Mouse (Mus musculus) neural tube, embryonic 10.5 days (tissue): Measurements from ENCODE around the gene Slc9b1.
A peak's percentile ranks its signal among the peaks of the same experiment; 100 is the strongest.

Experiments used
- DNase-seq: peaks from one replicate; pipeline ENCODE4 v3.0.0-alpha.2; 2017; ENCODE audit warnings: low spot score; ENCODE audit errors: extremely low spot score

Gene Slc9b1

DNA sequence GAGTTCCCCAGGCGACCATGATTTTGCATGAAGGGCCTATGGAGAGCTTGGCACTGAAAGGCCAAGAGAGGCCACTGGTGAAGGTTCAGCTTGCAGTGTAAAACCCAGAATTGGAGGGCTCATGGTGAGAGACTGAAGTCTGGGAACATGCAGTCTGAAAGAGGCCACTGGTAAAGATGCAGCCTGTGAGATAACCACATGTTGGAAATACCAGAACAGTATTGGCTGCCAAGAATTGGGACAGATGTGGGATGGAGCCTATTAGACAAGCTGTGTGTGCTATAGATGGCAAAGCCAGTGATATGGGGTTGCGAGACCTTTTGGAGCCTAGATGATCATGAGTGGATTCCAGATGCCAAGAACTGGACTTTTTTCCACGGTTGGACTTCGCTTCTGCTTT, 32.0 kb downstream of the Slc9b1 start:
- no peak for DNase-seq

GRCm38 (mm10) chr3:135393186-135393585, 45.4 kb downstream of the Slc9b1 start:
- no peak for DNase-seq

DNA sequence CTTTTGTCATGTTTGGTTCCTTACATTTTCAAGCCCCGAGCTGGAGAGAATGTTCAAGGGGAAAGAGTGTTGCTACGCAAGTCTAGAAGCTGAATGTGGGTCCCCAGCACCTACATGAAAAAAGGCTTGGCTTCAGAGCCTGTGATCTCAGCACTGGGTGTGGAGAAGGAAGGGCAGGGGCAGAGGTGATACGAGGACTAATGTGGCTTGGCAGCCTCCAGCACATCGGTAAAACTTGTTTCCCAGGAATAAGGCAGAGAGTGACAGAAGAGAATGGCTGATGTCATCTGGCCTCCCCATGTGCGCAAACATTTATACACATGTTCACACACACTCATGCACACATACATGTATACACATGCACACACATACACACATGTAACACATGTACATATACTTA, 47.3 kb downstream of the Slc9b1 start:
- DNase-seq = no peak

- no peak for DNase-seq
These were observed 48.3 kb downstream of the Slc9b1 start for GRCm38 (mm10) chr3:135396081-135396480.

DNA sequence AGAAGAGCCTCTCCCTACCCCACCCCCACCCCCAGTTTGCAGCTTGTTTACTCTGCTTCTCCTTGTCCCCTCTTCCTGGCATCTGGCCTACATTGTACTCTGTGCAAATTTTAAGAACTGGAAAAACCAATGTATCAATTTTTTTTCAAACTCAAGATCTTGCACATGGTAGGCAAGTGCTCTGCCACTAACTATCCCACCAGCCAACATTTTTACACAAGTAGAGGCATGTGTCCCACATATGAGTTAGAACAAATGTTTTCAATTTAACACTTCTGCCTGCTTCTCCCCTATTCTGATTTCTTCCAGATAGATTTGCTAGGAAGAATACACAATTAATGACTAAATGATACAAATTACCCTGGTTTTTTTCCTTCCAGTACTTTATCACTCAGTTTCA, 49.3 kb downstream of the Slc9b1 start:
- DNase-seq = no peak

- peak; percentile 87 for DNase-seq
These were observed 54.4 kb downstream of the Slc9b1 start for GRCm38 (mm10) chr3:135402201-135402658.

DNA sequence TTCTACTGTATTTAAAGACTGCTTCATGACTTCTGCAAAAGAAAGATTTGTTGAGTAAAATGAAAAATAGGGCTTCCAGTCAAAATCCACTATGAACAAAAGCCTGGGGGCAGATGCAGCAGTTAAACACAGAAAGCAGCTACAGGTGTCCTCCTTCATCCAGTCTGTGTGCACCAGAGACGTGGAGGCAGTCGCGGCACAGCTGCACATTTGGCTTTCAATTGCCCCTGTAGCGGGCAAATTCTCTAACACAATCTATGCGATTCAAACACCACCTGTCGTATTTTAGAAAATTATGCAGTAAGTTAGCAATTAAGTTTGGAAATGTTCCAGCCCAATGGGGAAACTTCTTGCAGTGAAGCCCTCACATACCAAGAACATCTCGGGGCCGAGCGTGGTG, 55.4 kb downstream of the Slc9b1 start:
- no peak for DNase-seq

DNA sequence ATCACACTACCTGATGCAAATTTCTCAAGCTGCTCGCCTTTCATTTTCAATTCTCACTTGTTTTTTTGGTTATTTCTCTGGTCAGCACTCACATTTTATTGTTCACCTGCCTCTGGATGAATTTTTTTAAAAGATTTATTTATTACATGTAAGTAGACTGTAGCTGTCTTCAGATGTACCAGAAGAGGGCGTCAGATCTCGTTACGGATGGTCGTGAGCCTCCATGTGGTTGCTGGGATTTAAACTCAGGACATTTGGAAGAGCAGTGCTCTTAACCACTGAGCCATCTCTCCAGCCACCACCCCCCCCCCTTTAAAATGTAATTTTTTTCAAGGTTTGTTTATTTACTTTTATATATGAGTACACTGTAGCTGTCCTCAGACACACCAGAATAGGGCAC, 56.0 kb downstream of the Slc9b1 start:
- DNase-seq = no peak

- DNase-seq = no peak
These were observed 56.8 kb downstream of the Slc9b1 start for GRCm38 (mm10) chr3:135404599-135404998.

GRCm38 (mm10) chr3:135407351-135407750, 59.5 kb downstream of the Slc9b1 start:
- no peak for DNase-seq

GRCm38 (mm10) chr3:135409219-135409618, 61.4 kb downstream of the Slc9b1 start:
- DNase-seq = no peak

DNA sequence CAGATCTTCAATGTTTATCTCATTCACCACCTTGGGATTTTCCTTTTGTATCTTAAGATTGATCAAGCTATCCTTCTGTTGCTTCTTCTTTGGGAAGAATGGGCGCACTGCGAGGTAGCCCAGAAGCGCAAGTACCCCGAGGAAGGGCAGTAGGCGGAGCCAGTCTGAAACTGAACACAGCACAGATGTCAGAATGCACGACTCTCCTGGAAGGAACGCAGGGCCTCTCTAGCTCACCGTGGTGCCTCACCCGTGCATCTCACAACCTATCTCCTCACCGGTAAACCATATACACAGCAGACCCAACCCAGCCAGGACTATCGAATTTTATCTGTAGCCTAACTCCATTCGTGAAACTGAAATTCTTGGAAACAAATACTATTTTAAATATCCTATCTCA, 63.2 kb downstream of the Slc9b1 start:
- no peak for DNase-seq

DNA sequence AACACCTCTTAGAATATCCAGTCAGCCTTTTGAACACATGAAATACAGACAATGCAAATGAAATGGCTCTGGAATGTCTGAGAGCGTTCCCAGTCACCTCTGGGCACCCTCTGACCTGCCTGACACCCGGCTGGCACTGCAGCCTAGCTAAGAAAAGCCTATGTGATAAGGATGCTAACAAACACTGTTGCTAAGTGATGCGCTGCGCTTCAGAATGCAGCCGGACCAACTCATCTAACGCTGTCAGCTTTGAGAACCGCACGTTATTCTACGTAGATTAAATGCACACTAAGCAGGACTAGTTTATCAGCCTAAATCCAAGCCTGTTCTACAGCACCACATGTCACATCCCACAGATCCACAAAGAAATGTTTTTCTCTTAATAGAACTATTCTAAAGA, 64.0 kb downstream of the Slc9b1 start:
- DNase-seq = peak; percentile 23

GRCm38 (mm10) chr3:135417245-135417644, 69.4 kb downstream of the Slc9b1 start:
- DNase-seq = no peak

- no peak for DNase-seq
These were observed 70.0 kb downstream of the Slc9b1 start for GRCm38 (mm10) chr3:135417799-135418198.

DNA sequence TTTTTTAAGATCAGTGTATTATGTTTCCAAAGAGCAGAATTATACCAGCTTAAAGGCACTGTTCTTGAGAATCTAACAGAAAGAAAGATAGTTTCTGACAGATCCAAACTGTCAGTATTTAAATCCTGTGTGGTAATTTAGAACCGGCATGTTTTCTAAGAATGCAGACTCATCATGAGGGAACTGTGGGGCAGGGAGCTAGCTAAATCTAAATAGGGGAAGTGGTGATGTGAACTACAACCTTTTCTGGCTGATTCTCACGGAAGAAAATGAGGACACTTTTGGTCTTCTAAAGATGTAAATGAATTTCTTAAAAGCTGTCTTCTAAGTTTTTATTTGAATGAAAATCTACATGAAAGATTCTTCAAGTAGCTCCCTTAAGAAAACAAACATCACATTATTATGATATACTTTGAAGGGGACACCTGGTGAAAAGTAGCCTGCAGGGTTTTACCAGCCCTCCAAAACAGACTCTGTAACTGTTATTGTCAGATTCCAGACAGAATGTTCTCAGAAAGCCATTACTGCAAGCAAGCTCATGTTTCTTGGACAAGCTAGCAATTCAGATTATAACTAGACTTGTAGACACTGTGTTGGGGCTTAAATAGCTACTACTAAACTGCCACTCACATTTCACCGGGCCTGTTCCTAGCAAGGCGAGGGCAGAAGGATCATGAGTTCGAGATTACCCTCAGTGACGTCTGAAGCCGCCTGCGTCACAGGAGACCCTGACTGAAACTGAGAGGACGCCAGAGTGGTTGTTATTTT, 72.9 kb downstream of the Slc9b1 start:
- no peak for DNase-seq

GRCm38 (mm10) chr3:135421310-135421594, 73.4 kb downstream of the Slc9b1 start:
- no peak for DNase-seq

DNA sequence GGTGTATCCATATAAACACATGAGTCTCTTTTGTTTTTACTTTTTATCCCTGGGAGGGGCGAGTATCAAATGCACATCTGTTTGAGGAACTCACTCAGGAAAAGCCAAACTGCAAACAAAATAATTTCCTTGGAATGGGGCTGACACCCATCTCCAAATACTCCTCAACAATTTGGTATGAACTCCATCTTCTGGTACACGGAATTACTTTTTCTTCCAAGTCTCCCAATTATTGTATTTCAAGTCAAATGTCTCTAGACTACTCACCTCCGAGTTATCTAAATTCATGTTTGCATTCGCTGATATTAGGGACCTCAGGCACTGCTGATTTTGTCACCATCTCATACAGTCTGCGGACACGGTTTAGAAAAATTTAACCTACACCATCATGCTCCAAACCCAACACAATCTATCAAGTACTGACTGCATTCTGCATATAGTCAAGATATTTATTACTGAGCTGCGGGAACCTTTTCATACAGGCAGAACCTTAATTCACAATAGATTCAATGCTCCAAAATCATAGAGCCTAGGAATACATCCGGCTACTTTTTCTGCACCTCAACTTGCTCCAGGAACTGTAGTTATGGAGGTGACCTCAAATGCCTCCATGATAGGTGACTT, 74.5 kb downstream of the Slc9b1 start:
- DNase-seq = no peak

DNA sequence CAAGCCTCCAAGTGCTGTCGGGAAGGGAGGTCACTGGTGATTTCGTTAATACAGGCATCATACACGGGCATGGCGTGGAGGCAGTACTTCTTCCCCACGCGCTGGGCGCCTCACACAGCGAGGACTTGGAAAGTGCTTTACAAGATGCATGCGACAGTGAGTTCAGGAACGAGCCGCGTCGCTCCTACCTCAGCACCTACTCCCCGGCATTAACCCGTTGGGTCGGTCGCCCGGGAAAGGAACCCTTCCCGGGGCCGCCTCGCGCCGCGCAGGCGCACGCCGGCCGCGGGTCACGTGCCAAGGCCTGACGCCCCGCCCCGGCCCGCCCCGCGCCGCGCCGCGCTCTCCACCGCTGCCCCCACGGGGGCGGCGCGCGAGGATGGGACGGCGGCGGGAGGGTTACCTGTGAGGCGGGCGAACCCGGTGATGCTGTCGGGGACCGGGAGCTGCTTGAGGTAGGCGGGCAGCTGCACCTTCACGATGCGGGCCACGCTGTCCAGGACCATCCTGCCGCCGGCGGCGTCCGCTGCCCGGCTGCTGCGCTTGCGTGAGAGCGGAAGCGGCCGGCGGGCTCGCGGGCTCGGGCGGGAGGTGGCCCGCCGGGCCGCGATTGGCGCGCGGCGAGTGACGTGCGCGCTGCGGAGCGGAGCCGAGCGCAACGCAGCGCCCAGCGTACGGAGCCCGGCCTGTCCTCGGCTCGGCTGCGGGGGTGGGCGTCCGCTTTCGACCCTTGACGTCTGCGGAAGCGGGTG, 75.2 kb downstream of the Slc9b1 start:
- peak; percentile 85 for DNase-seq

DNA sequence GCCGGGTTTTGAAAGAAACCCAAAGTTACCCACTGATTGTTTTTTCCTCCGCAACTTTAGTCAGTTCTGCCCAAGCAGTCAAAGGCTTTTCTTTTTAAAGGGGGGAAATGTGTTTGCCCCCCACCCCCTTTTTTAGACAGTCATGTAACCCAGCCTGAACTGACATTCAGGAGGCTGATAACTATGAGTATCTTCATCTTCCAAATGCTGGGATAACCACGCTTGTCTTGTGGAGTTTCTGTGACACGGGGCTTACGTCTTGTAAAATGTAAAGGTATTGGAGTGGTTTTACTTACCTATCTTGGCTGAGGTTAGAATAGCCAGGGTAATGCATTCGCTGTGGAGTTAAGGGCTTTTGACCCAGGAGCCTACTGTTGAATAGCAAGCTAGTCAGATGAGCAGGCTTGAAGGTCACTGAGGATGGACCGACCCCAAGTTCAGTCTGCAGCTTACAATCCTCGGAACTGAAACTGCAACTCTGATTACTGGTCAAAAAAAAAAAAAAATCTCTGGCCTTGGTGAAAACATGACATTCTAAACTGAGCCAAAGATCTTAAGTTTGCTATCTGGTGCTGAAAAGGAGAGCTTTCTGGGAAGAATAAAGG, 75.9 kb downstream of the Slc9b1 start, which contains the start of gene Cisd2:
Gene Cisd2, minus strand, starts transcription at position 318 of the 605 bp plus-strand sequence.
- no peak for DNase-seq

GRCm38 (mm10) chr3:135436901-135437616, 89.2 kb downstream of the Slc9b1 start:
- DNase-seq = no peak
